Mouse (Mus musculus): Measurements from ENCODE around the gene Schip1.

DNA sequence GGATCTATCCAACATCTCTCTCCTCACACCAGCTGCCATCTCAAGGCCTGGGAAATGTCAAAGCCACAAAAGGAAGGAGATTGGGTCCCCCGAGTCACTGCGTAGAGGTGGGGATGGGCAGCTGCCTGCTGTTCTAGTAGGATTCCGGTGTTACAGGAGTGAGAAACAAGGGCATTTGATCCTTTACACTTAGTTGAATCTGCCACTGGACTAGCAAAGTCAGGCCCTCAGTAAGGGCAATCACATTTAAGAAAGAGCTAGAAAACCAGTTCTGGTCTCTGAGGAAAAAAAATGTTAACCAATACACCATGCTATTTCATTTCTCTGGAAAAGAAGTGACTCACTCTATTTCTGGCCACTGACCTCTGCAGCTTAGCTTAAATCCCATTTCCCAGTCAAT is 566.2 kb downstream of the Schip1 start:
- TF ChIP-seq CTCF (IDR thresholded peaks at IDR 0.05; ENCODE audit: low read depth), result no peak
- no peak for TF ChIP-seq EP300 (IDR thresholded peaks at IDR 0.05; ENCODE audit: low read depth)
